Mouse (Mus musculus): ENCODE data around the gene Ercc2. TPM values are rescaled to one million over a fixed set of nuclear protein-coding genes. Genes with fewer than 3 reads are reported as not detected.
A peak's percentile ranks its signal among the peaks of the same experiment; 100 is the strongest.

The Ercc2 gene
- total RNA-seq (2017), result 21.0 to 32.4 TPM (median 25.4 TPM) in 3 replicates

- ATAC-seq (replicated peaks; ENCODE audit: insufficient number of reproducible peaks, low FRiP score, low TSS enrichment, poor library complexity, severe bottlenecking), result peak; percentile 99
These were observed at the start of gene Ercc2 for GRCm38 (mm10) chr7:19381377-19382165. TSS of gene Ercc2 (plus strand) at chr7:19382010.

DNA sequence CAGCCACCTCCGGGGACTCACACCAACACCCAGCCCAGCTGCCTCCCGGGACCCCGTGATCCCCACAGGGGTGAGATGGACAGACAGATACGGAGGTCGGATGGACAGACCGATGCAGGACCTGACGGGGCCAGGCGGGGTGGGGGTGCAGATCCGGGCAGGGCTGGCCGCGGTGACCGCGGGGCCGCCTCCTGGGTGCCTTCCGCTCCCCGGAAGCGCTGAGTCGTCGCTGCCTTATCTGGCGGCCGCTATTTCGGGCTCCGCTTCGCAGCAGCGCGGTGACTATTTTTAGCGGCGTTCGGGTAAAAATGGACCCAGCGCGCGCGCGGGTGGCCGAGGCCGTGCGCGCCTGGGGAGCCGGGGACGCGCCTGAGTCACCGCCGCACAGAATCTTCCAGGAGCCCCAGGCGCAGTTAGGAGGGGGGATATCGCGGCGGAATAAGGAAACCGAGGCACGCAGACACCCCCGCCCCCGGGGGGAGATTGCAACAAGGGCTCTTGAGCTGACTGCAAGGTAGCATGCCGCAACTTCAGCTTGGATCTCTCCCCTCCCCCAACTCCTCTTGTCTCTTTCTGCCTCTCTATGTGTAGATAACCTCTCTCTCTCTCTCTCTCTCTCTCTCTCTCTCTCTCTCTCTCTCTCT, 49.0 kb upstream of the Ercc2 start:
- peak; percentile 83 for ATAC-seq (replicated peaks; ENCODE audit: insufficient number of reproducible peaks, low FRiP score, low TSS enrichment, poor library complexity, severe bottlenecking)

DNA sequence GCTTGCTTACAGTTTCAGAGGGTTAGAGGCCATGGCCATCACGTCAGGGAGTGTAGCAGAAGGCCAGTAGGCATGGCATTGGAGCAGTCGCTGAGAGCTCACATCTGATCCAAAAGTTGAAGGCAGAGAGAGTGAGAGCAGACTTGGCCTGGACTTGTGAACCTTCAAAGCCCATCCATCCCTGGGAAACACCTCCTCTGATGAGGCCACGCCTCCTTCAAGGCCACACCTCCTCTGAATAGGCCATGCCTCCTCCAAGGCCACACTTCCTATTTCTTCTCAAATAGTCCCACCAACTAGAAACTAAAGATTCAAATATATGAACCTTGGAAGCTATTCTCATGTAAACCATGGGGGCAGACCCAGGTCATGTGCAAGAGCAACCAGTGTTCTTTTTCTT, 46.2 kb upstream of the Ercc2 start:
- ATAC-seq (replicated peaks; ENCODE audit: insufficient number of reproducible peaks, low FRiP score, low TSS enrichment, poor library complexity, severe bottlenecking), result peak; percentile 41; the same call in 1 of the 2 replicates

- ATAC-seq (replicated peaks; ENCODE audit: insufficient number of reproducible peaks, low FRiP score, low TSS enrichment, poor library complexity, severe bottlenecking), result no peak
These were observed 44.7 kb upstream of the Ercc2 start for GRCm38 (mm10) chr7:19337122-19337521.

DNA sequence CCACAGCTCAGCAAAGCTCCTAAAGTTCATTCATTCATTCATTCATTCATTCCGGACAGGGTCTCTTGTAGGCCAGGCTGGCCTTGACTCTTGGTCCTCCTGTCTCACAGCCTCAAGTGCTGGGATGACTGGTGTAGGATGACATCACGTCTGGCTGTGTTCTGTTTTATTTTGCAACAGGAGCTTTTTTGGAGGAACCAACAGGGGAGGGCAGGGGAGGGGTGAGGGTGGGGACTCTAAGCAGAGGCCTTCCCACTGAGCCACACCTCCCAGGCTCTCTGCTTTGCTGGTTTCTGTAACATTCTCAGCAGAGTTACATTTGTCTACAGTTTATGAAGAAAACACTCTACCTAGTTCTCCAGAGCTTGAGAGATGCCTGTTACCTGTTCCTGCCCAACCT, 43.8 kb upstream of the Ercc2 start:
- peak; percentile 66 for ATAC-seq (replicated peaks; ENCODE audit: insufficient number of reproducible peaks, low FRiP score, low TSS enrichment, poor library complexity, severe bottlenecking)

DNA sequence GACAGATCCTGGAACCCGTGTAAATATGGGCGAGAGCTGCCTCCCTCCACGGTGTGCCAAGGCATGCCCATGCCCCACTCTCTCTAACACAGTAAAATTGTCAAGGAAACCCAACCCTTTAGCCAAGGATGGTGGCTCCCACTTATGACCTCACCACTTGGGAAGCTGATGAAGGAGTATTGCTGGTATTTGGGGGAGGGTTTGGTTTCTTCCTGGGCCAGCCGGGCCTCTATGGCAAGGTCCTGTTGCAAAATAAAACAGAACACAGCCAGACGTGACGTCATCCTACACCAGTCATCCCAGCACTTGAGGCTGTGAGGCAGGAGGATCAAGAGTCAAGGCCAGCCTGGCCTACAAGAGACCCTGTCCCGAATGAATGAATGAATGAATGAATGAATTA, 43.2 kb upstream of the Ercc2 start:
- ATAC-seq (replicated peaks; ENCODE audit: insufficient number of reproducible peaks, low FRiP score, low TSS enrichment, poor library complexity, severe bottlenecking), result no peak

GRCm38 (mm10) chr7:19341250-19341649, 40.6 kb upstream of the Ercc2 start:
- ATAC-seq (replicated peaks; ENCODE audit: insufficient number of reproducible peaks, low FRiP score, low TSS enrichment, poor library complexity, severe bottlenecking), result no peak

DNA sequence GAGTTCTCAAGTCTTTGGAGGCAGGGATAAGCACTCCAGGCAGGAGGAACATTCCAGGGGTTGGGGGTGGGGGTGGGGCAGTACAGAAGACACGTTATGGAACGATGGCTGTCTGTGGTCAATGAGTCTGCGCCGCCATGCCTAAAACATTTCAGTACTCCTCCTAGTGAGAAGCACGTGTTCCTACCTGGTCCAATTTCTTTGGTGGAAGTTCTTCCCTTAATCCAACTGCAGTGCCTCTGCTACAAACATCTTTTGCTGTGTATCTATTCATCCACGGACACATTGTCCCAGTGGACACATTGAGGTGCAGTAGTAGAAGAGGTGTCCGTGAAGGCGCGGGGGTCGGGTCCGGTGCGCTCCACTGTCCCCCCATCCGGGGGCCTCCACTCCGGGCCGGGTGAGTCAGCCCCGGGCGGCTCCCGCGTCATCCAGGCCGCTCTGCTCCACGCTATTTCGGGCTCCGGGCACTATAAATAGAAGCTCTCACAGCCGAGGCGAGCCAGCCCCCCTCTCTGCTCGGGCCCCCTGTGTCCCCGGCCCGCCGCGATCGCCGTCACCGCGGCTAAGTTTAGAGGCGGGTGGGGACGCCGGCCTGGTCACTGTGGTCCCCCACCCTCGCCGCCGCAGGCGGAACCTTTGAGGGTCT, 39.9 kb upstream of the Ercc2 start:
- no peak for ATAC-seq (replicated peaks; ENCODE audit: insufficient number of reproducible peaks, low FRiP score, low TSS enrichment, poor library complexity, severe bottlenecking)

DNA sequence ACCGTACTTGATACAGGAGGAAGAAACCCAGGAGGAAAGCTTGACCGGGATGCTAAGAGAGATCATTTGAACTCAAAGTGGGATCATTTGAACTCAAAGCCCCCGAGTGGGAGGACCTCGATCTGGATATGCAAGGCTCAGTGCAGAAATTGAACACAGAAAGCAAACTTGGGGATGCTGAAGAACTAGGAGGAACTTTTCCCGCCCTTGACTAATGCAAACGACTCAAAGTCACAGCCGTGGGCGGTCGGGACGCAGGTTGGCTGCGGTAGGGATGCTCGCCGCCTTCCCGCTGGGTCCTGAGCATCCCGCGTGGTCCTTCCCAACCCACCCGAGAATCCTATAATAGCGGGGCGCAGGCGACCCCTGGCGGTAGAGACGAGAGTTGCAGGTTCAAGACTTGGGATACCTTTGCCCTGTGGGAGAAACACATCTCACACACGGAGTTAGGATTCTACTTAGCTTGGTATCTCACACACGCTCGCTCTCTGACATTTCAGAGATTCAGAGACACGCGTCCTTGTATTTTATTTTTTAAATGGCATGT, 39.3 kb upstream of the Ercc2 start:
- ATAC-seq (replicated peaks; ENCODE audit: insufficient number of reproducible peaks, low FRiP score, low TSS enrichment, poor library complexity, severe bottlenecking), result peak; percentile 36

GRCm38 (mm10) chr7:19343210-19343808, 38.5 kb upstream of the Ercc2 start:
- peak; percentile 52 for ATAC-seq (replicated peaks; ENCODE audit: insufficient number of reproducible peaks, low FRiP score, low TSS enrichment, poor library complexity, severe bottlenecking)

- ATAC-seq (replicated peaks; ENCODE audit: insufficient number of reproducible peaks, low FRiP score, low TSS enrichment, poor library complexity, severe bottlenecking), result no peak
These were observed 37.5 kb upstream of the Ercc2 start, which contains the start of gene Ercc1 for GRCm38 (mm10) chr7:19344237-19344847. TSS of gene Ercc1 (plus strand) at chr7:19344778.

DNA sequence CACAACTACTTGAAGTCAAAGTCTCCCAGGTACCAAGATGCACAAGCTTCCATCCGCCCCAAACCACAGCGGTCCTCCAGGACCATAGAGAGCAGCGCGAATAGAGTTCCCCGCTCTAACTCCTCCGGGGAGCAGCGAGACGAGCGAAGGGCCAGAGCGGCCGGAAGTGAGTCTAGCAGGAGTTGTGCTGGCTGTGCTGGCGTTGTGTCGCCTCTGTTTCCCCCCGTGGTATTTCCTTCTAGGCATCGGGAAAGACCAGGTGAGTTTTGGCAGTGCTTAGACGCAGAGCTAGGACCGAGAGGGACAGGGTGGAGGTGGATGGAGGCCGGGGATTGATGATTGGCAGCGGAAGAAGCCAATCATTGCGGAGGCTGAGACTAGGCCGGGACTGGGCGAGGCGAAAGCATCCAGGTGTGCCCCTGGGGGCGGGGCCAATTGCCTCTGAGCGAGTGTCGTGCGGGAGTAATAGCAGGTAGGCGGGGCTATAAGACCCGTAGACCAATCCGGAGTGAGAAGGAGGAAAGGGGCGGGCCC, 36.8 kb upstream of the Ercc2 start:
- ATAC-seq (replicated peaks; ENCODE audit: insufficient number of reproducible peaks, low FRiP score, low TSS enrichment, poor library complexity, severe bottlenecking), result peak; percentile 84

- ATAC-seq (replicated peaks; ENCODE audit: insufficient number of reproducible peaks, low FRiP score, low TSS enrichment, poor library complexity, severe bottlenecking), result no peak
These were observed 32.5 kb upstream of the Ercc2 start for GRCm38 (mm10) chr7:19349188-19349915.

GRCm38 (mm10) chr7:19350221-19350620, 31.6 kb upstream of the Ercc2 start:
- no peak for ATAC-seq (replicated peaks; ENCODE audit: insufficient number of reproducible peaks, low FRiP score, low TSS enrichment, poor library complexity, severe bottlenecking)

GRCm38 (mm10) chr7:19354991-19355390, 26.8 kb upstream of the Ercc2 start:
- ATAC-seq (replicated peaks; ENCODE audit: insufficient number of reproducible peaks, low FRiP score, low TSS enrichment, poor library complexity, severe bottlenecking), result no peak

GRCm38 (mm10) chr7:19356311-19356710, 25.5 kb upstream of the Ercc2 start:
- no peak for ATAC-seq (replicated peaks; ENCODE audit: insufficient number of reproducible peaks, low FRiP score, low TSS enrichment, poor library complexity, severe bottlenecking)

DNA sequence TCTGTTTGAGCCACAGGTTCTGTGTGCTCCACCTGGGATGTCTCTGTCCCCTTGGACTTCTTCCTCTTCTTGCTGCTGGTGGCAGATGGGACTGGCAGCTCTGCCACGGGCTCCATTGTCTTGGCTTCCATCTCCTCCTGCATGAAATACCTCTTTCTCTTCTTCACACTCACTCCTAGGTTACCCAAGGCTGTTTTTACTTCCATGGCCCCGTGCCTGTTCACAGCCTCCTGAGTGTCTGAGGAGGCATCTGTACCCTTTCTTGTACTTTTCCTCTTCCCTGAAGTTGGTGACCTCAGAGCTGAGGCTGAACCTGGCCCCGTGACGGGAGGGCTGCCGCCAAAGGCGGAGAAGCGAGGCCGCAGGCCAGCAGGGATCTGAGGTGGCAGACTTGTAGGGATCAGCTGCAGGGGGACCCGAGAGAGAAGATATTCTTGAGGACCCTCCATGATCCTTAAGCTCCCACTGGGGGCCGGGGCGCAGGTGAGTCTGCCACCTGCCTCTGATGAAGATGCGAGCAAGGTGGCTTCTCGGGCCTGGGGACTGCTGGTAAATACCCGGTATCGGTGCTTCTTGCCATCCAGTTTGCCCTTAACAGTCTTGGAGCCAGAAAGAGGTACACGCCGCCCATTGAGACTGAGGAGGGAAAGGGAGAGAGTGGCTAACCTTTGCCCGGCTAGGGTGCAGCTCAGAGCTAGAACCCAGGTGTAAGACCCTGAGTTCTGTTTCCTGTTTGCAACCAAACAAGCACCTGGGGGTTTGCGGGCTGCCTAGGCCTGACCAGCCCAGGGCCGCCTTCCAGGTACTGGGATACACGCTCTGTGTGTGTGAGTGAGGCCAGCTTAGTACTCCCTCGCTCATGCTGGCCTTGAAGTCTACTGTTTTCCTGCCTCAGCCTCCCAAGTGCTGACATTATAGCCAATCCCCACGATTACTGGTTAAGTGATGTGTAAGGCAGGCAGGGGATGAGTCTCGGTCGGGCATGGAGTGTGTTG, 24.1 kb upstream of the Ercc2 start:
- ATAC-seq (replicated peaks; ENCODE audit: insufficient number of reproducible peaks, low FRiP score, low TSS enrichment, poor library complexity, severe bottlenecking), result no peak
